Mouse (Mus musculus): ENCODE data around the gene Hmgcll1. TPM values are rescaled to one million over a fixed set of nuclear protein-coding genes. Genes with fewer than 3 reads are reported as not detected.
A peak's percentile ranks its signal among the peaks of the same experiment; 100 is the strongest.

The Hmgcll1 gene
- polyA plus RNA-seq (2012; rRNA removed): 16.3 and 16.5 TPM in 2 replicates

DNA sequence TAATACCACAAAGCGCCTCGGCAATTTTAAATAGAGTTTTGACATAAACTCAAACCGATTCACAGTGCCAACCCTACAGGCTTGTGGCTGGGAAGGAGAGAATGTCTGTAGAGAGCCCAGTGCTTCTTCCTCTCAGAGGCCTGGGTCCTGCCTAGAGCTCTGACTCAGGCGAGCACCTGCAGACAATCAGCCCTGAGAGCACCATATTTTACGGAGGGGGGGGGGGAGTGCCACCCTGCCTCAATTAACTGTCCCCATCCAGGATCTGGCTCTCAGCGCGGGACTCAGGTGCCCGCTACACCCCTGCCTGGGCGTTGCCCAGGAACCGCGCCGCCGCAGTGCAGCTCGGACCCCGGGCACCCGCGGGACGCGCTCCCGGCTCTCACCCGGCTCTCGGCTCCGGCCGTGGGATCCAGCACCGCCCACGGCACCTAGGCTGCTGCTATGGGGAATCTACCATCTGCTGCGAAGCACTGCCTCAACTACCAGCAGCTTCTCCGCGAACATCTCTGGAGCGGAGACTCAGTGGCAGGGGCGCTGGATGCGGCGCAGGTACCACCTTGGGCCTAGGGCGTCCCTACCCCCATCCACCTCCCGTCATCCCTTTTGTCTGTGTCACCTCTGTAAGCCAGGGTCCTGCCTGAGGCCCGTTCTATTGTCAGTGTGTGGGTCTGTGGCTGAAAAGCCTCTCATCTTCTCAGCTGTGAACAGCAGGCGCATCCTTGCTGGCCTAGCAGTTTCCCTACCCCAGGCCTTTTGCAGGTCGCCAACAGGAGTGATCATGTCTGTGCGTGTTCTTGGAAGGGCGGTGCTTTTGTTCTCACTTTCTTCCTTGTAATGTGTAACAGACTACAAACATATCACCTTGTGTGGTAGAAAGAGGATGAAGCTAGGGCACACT is at the start of gene Hmgcll1:
Gene Hmgcll1, plus strand, starts transcription at position 225 of the 901 bp plus-strand sequence.
- Histone ChIP-seq H3K27ac (ENCODE audit: insufficient read depth, low read length) (peak within 1 kb of the TSS; percentile 57), H3K4me1 (ENCODE audit: control insufficient read depth, insufficient read depth, low read length) (peaks cover 9% of the 10 kb centered on the region; the same call in 1 of the 2 replicates), H3K4me3 (replicated peaks; ENCODE audit: insufficient read depth, low read depth, low read length) (peak within 1 kb of the TSS; percentile 59), H3K27me3 (ENCODE audit: control insufficient read depth, insufficient read depth, low read length) (no peaks in the 10 kb centered on the region)
- peak; percentile 82 to 85 for DNase-seq
- WGBS: 2% methylated on average over 40 of the region's 40 CpGs
- TF ChIP-seq POLR2A (IDR thresholded peaks at IDR 0.05; ENCODE audit: borderline replicate concordance, insufficient read depth, low read length) (peak; percentile 56; the same call in 1 of the 2 replicates), CTCF (IDR thresholded peaks at IDR 0.05; ENCODE audit: borderline replicate concordance, insufficient read depth, low read depth, low read length) (no peak)

DNA sequence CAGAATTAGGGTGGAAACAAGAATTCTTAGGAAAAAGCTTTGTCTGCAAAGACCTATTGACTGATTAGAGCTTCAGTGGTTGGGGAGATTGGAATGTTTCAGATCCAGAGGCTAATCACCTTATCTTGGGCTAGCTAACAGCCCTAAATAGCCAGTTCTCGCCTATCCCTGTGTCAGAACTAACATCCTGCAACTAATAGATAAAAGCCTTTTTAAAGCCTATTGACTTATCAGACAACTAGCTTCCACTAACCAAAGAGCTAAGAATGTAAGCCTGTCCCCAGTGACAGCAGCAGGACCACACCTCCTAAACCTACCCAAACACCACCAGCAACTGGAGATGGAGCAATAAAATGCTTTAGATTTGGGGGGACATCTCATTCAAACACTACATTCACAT is 34.6 kb upstream of the Hmgcll1 start:
- 78% methylated on average over 1 of the region's 1 CpGs for WGBS
- Histone ChIP-seq H3K27me3 (ENCODE audit: control insufficient read depth, insufficient read depth, low read length) (no peaks in the 10 kb centered on the region), H3K4me1 (ENCODE audit: control insufficient read depth, insufficient read depth, low read length) (no peaks in the 10 kb centered on the region), H3K27ac (ENCODE audit: insufficient read depth, low read length) (no peak overlapping the region), H3K4me3 (replicated peaks; ENCODE audit: insufficient read depth, low read depth, low read length) (no peak overlapping the region)
- no peak for DNase-seq
- TF ChIP-seq CTCF (IDR thresholded peaks at IDR 0.05; ENCODE audit: borderline replicate concordance, insufficient read depth, low read depth, low read length): no peak
- TF ChIP-seq POLR2A (IDR thresholded peaks at IDR 0.05; ENCODE audit: borderline replicate concordance, insufficient read depth, low read length): no peak

DNA sequence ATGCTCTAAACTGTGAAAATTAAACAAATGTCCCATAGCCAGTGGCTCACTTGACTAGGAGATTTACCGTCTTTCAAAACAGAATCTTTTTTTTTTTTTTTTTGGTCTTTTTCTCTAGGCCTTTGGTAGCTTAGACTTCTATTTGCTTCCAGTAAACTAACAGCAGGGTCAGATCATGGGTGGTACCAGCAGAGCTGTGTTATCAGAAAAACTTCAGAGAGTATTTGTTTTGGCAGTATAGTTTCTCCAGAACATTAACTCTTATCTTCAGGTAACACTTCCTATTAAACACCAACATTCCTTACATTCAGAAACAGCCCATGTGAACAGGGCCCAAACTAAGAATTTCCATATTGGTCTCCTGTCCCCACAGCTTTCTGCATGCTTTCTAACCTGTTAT is 33.5 kb upstream of the Hmgcll1 start:
- no peaks in the 10 kb centered on the region for H3K4me1 ChIP-seq (ENCODE audit: control insufficient read depth, insufficient read depth, low read length)
- no peaks in the 10 kb centered on the region for H3K27me3 ChIP-seq (ENCODE audit: control insufficient read depth, insufficient read depth, low read length)
- DNase-seq: no peak
- WGBS: 95% methylated on average over 1 of the region's 1 CpGs
- H3K27ac ChIP-seq (ENCODE audit: insufficient read depth, low read length): no peak overlapping the region
- H3K4me3 ChIP-seq (replicated peaks; ENCODE audit: insufficient read depth, low read depth, low read length): no peak overlapping the region
- TF ChIP-seq POLR2A (IDR thresholded peaks at IDR 0.05; ENCODE audit: borderline replicate concordance, insufficient read depth, low read length) (no peak), CTCF (IDR thresholded peaks at IDR 0.05; ENCODE audit: borderline replicate concordance, insufficient read depth, low read depth, low read length) (no peak)

DNA sequence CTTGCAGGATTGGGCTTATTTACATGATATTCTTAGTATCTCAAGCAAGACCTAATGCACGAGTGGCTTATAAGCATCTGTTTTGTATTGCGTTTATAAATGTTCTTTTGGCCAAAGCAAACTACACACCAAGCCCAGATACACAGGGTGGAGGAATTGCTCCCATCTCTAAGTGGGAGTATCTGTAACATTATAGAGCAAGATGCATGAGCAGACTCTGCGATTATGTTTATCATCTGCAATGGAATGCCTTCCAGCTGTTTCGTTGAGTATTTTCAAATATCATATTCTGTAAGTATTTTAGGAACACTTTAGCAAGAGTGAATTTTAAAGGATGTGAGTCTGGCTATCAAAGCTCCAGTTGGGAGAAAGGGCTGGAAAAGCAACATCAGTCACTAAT is 25.2 kb upstream of the Hmgcll1 start:
- no peak overlapping the region for H3K4me3 ChIP-seq (replicated peaks; ENCODE audit: insufficient read depth, low read depth, low read length)
- DNase-seq: no peak
- no peak overlapping the region for H3K27ac ChIP-seq (ENCODE audit: insufficient read depth, low read length)
- no peaks in the 10 kb centered on the region for H3K4me1 ChIP-seq (ENCODE audit: control insufficient read depth, insufficient read depth, low read length)
- no peaks in the 10 kb centered on the region for H3K27me3 ChIP-seq (ENCODE audit: control insufficient read depth, insufficient read depth, low read length)
- 86% methylated on average over 4 of the region's 4 CpGs for WGBS
- TF ChIP-seq POLR2A (IDR thresholded peaks at IDR 0.05; ENCODE audit: borderline replicate concordance, insufficient read depth, low read length) (no peak), CTCF (IDR thresholded peaks at IDR 0.05; ENCODE audit: borderline replicate concordance, insufficient read depth, low read depth, low read length) (no peak)

DNA sequence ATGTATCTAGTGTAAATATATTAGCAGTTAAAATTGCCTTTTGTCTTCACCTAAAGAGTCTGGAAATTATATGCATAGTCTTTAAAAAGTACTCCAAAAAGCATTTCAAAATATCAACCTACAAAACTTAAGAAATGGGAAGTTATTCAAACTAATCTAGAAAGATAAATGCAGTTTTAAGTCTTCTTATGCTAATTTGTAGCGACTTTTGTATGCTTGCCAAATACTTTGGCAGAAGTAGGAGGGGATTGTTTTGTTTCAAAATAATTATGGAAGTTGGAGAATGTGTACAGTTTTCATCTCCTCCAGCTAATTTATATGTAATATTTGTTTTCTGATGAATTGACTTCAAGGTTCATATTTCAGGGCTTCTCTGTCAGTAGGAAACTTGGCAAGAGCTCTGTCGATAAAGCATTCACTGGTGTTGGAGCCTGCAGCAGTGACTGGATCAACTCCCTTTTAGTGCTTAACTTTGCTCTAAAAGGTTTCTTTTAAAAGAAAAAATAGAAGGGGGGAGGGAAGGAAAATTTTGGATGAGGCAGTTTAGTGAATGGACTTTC is 15.8 kb upstream of the Hmgcll1 start:
- Histone ChIP-seq H3K4me1 (ENCODE audit: control insufficient read depth, insufficient read depth, low read length) (no peaks in the 10 kb centered on the region), H3K27ac (ENCODE audit: insufficient read depth, low read length) (no peak overlapping the region), H3K4me3 (replicated peaks; ENCODE audit: insufficient read depth, low read depth, low read length) (no peak overlapping the region), H3K27me3 (ENCODE audit: control insufficient read depth, insufficient read depth, low read length) (no peaks in the 10 kb centered on the region; the same call in 1 of the 2 replicates)
- DNase-seq: no peak
- WGBS: 19% methylated on average over 2 of the region's 2 CpGs
- no peak for TF ChIP-seq CTCF (IDR thresholded peaks at IDR 0.05; ENCODE audit: borderline replicate concordance, insufficient read depth, low read depth, low read length)
- no peak for TF ChIP-seq POLR2A (IDR thresholded peaks at IDR 0.05; ENCODE audit: borderline replicate concordance, insufficient read depth, low read length)

DNA sequence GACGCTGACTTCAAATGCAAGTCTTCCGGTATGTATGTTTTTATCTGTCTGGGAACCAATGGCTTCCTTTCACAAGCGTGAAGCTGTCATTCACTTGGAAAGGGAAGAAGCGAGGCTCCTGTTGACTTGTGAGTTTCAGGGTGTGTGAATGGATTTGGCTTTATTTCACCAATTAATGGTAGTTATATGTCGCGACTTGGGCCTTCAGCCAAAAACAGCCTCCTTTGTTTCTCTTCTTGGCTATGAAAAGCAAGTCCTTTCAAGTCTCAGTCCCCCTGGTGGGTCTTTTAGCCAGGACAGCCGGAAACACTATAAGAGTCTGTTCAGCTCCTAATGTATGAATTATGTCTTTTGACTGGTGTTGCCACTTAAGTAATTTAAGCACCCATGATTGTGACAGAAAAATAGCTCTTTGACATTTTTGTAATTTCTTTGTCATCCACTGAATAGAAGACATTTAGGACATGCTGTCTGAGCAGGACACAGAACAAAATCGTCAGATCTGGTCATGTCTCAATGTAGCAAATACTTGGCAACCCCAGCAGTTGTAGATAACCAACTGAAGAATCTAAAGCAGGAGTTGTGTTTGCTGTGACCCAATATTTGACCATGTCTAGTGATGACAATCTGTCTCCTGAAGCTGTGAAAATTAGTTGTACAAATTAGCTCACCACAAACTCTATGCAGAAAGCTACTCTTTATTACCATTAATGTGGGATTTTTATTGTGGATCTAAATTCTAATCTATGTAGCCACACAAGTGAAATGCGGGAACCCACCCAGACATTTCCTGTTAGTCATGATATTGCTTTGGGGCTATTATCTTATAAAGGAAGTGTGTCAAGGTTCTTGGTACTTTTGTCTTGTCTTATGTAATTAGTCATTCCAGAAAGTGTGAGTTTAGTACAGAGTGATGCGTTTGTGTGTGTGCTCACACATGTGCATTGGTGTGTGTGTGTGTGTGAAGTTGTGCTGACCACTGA is 13.5 kb upstream of the Hmgcll1 start:
- Histone ChIP-seq H3K27ac (ENCODE audit: insufficient read depth, low read length) (no peak overlapping the region), H3K4me3 (replicated peaks; ENCODE audit: insufficient read depth, low read depth, low read length) (no peak overlapping the region), H3K4me1 (ENCODE audit: control insufficient read depth, insufficient read depth, low read length) (no peaks in the 10 kb centered on the region), H3K27me3 (ENCODE audit: control insufficient read depth, insufficient read depth, low read length) (no peaks in the 10 kb centered on the region; the same call in 1 of the 2 replicates)
- DNase-seq: no peak
- TF ChIP-seq POLR2A (IDR thresholded peaks at IDR 0.05; ENCODE audit: borderline replicate concordance, insufficient read depth, low read length) (no peak), CTCF (IDR thresholded peaks at IDR 0.05; ENCODE audit: borderline replicate concordance, insufficient read depth, low read depth, low read length) (no peak)
- 44% methylated on average over 10 of the region's 10 CpGs for WGBS

DNA sequence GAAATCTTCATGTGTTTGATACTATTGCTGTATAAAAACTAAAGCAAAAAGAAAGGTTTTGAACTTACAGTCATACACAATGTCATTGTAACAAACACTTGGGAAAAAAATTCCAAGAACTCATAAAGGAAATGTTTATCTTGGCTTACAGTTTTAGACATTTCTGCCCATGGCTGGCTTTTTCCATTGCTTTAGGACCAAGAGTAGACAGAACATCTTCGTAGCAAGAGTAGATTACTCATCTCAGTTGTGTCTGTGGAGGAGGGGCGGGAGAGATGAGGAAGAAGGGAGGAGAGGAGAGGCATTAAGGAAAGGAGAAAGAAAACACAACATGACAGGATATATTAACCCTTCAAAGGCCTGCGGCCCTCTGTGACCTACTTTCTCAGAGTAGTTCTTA is 11.6 kb upstream of the Hmgcll1 start:
- 90% methylated on average over 3 of the region's 3 CpGs for WGBS
- no peaks in the 10 kb centered on the region; the same call in 1 of the 2 replicates for H3K27me3 ChIP-seq (ENCODE audit: control insufficient read depth, insufficient read depth, low read length)
- no peak for DNase-seq
- no peaks in the 10 kb centered on the region for H3K4me1 ChIP-seq (ENCODE audit: control insufficient read depth, insufficient read depth, low read length)
- TF ChIP-seq CTCF (IDR thresholded peaks at IDR 0.05; ENCODE audit: borderline replicate concordance, insufficient read depth, low read depth, low read length) (no peak), POLR2A (IDR thresholded peaks at IDR 0.05; ENCODE audit: borderline replicate concordance, insufficient read depth, low read length) (no peak)
- no peak overlapping the region for H3K4me3 ChIP-seq (replicated peaks; ENCODE audit: insufficient read depth, low read depth, low read length)
- no peak overlapping the region for H3K27ac ChIP-seq (ENCODE audit: insufficient read depth, low read length)

All from cerebellum, adult 2 months (tissue).